Comparison of ENCODE assay signal across 11 mouse cellular contexts in the genomic region with DNA sequence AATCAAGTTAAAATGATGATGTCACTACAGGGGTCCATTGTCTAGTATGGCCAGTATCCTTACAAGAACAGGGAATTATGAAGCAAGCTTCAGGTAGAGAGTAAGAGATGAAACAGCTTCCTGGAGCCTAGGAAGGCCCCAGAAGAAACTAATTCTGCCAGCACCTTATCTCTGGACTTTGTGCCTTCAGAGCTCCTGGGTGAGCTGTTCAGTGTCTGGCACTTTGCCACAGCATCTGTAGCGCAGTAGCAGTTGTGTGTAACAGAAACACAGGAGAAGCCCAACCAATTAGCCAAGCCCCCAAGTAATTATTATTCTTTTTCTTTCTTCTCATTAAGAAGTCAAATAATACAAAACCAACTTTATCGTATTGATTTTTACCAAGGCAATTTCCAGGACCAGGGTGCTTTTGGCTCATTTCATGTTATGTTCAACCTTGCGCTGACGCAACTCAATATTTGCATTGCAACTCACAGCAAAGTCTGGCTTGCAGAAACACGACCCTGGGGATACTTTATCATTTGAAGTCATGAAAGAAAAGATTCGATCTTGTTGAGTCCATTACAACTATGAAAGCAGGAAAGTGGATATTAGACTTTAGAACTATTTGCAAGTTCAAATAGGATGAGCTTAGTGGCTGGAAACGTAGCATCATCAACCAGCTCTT.
"Had no signal": no experiment of that assay in that cellular context is flagged by ENCODE, and none has a peak within 500 bp of the region (broad histone marks: within the 10 kb centered on the region; RNA-seq: fewer than 3 reads in every experiment).

No protein-coding gene starts in this region.

- H3K27me3 ChIP-seq: limb, embryonic 15.5 days; neural tube, embryonic 12.5 days had no signal

- H3K4me3 ChIP-seq: limb, embryonic 15.5 days; midbrain, embryonic 10.5 days; neural tube, embryonic 12.5 days had no signal

- H3K9me3 ChIP-seq: limb, embryonic 15.5 days; midbrain, embryonic 10.5 days; neural tube, embryonic 12.5 days had no signal

- H3K4me1 ChIP-seq: limb, embryonic 15.5 days; midbrain, embryonic 10.5 days; neural tube, embryonic 12.5 days had no signal

- H3K36me3 ChIP-seq: limb, embryonic 15.5 days; midbrain, embryonic 10.5 days; neural tube, embryonic 12.5 days had no signal

- DNase-seq: kidney, adult 18-20 months; kidney, postnatal 10 days; layer of hippocampus, adult 9-11 months; layer of hippocampus, postnatal 36 days; lung, adult 18-20 months; lung, postnatal 36 days; midbrain, embryonic 14.5 days; thymus, postnatal 36 days had no signal

- H3K4me2 ChIP-seq: limb, embryonic 15.5 days; neural tube, embryonic 12.5 days had no signal

- H3K27ac ChIP-seq: limb, embryonic 15.5 days; midbrain, embryonic 10.5 days; neural tube, embryonic 12.5 days had no signal

- H3K9ac ChIP-seq: limb, embryonic 15.5 days; neural tube, embryonic 12.5 days had no signal
